Mouse (Mus musculus) embryonic facial prominence, embryonic 11.5 days (tissue): ENCODE data around the gene Spon1. TPM values are rescaled to one million over a fixed set of nuclear protein-coding genes. Genes with fewer than 3 reads are reported as not detected.

ENCODE experiments used
- ATAC-seq: fragments of 200-750 bp; cut with Nextera tagmentation; replicated peaks from 2 replicates; pipeline ENCODE4 v1.8.0; 2017; ENCODE audit warnings: low read depth; ENCODE audit not compliant: insufficient number of reproducible peaks, low FRiP score, low TSS enrichment
- DNase-seq: peaks from one replicate; pipeline ENCODE4 v3.0.0-alpha.2; 2015; ENCODE audit warnings: low spot score
- H3K27ac ChIP-seq: fragments of 300-500 bp; sonication (generic); replicated peaks from 2 replicates; pipeline ENCODE4 v1.5.1; 2014; ENCODE audit warnings: mild to moderate bottlenecking, low read depth, low read length, control low read depth
- H3K27me3 ChIP-seq: fragments of 300-500 bp; sonication (generic); 2 replicates; pipeline ENCODE4 v1.6.1; 2014; ENCODE audit warnings: mild to moderate bottlenecking, low read length, moderate library complexity, mixed read lengths; ENCODE audit not compliant: control insufficient read depth, insufficient read depth
- H3K36me3 ChIP-seq: fragments of 300-500 bp; sonication (generic); replicated peaks from 2 replicates; pipeline ENCODE4 v1.6.1; 2014; ENCODE audit warnings: low read depth, mild to moderate bottlenecking, low read length, moderate library complexity, mixed read lengths; ENCODE audit not compliant: control insufficient read depth, insufficient read depth
- H3K4me1 ChIP-seq: fragments of 300-500 bp; sonication (generic); 2 replicates; pipeline ENCODE4 v1.6.1; 2014; ENCODE audit warnings: low read length, mixed read lengths; ENCODE audit not compliant: control insufficient read depth, insufficient read depth
- H3K4me2 ChIP-seq: fragments of 300-500 bp; sonication (generic); 2 replicates; pipeline ENCODE4 v1.6.1; 2014; ENCODE audit warnings: low read depth, mild to moderate bottlenecking, control low read depth, low read length, moderate library complexity
- H3K4me3 ChIP-seq: fragments of 300-500 bp; sonication (generic); 2 replicates; pipeline ENCODE4 v1.5.1; 2014; ENCODE audit warnings: low read depth, low read length, control low read depth
- H3K9ac ChIP-seq: fragments of 300-500 bp; sonication (generic); replicated peaks from 2 replicates; pipeline ENCODE4 v1.6.1; 2014; ENCODE audit warnings: mild to moderate bottlenecking, control low read depth, low read length
- H3K9me3 ChIP-seq: fragments of 300-500 bp; sonication (generic); replicated peaks from 2 replicates; pipeline ENCODE4 v1.6.1; 2016; ENCODE audit warnings: mild to moderate bottlenecking, low read length, inconsistent platforms, mixed read lengths; ENCODE audit not compliant: control insufficient read depth
- WGBS: fragments of 180-500 bp; shearing (Covaris S2); extraction: QIAGEN DNeasy Blood & Tissue Kit; methylation state at CpG from one replicate; pipeline ENCODE4 v1.1.7; 2014; 5-methylcytosine and 5-hydroxymethylcytosine counted together
- polyA plus RNA-seq: library from polyadenylated mRNA; unstranded; fragments of >200 nt; fragmentation: Nextera tagmentation; extraction: Ambion mirVana; gene quantifications from 2 replicates; pipeline ENCODE4 v1.2.1, GENCODE M21; 2014

The Spon1 gene
- polyA plus RNA-seq, 1 experiment from 2014 or later: 25.1 TPM

GRCm38 (mm10) chr7:113815726-113816125 is 49.9 kb downstream of the Spon1 start:
- Histone ChIP-seq H3K9ac (no peak overlapping the region), H3K4me2 (no peak overlapping the region), H3K27ac (no peak overlapping the region), H3K9me3 (no peaks in the 10 kb centered on the region), H3K4me1 (no peaks in the 10 kb centered on the region), H3K36me3 (no peaks in the 10 kb centered on the region), H3K4me3 (no peak overlapping the region), H3K27me3 (no peaks in the 10 kb centered on the region)
- no peak for ATAC-seq
- no peak for DNase-seq
- 76% methylated on average over 5 of the region's 5 CpGs for WGBS

DNA sequence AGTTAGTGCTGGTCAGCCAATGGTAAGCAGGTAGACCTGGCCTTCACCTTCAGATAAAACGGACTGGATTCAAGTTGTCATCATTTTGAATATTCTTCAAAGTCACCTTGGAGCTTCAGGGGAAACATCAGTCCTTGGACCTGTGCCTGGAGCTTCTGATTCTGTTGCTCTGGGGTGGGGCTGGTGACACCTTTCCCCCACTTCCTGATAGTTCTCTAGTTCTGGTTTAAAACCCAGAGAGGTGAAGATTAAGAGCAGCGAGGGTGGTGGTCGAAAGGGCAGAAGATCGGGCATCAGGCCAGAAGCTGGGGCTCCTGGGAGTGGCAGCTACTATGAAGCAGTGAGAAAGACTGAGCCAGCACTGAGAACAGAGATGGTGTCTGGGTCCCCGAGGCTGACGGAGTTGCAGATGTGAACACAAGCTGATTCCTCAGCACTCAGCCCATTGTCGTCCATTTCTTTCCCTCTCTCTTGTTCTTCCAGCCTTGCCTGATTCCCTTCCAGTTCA is 51.1 kb downstream of the Spon1 start:
- H3K9ac ChIP-seq: no peak overlapping the region
- no peaks in the 10 kb centered on the region for H3K36me3 ChIP-seq
- no peaks in the 10 kb centered on the region for H3K27me3 ChIP-seq
- no peak overlapping the region for H3K27ac ChIP-seq
- ATAC-seq: no peak
- H3K4me1 ChIP-seq: no peaks in the 10 kb centered on the region
- DNase-seq: no peak
- H3K4me3 ChIP-seq: no peak overlapping the region
- H3K4me2 ChIP-seq: no peak overlapping the region
- H3K9me3 ChIP-seq: no peaks in the 10 kb centered on the region
- 82% methylated on average over 7 of the region's 7 CpGs for whole genome bisulfite sequencing

DNA sequence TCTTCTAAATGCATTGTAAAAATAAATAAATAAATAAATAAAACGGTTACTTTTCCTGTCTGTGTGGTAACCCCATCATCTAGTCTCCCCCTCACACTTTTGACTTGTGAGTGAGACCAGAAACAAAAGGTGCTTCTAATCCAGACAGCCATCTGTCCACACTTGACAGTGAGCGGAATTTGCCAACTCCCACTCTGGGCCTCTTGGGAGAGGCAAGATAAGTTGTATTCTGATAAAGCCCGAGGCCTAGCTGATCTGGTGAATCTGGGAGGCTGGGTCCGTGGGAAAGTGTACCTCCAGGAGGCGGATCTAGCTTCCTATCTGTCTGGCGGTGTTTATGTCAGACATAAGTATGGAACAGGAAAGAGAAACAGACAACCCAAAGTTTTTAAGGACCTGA is 52.3 kb downstream of the Spon1 start:
- Histone ChIP-seq H3K27me3 (no peaks in the 10 kb centered on the region), H3K4me2 (no peak overlapping the region), H3K27ac (no peak overlapping the region), H3K4me3 (no peak overlapping the region), H3K9ac (no peak overlapping the region), H3K9me3 (no peaks in the 10 kb centered on the region), H3K36me3 (no peaks in the 10 kb centered on the region), H3K4me1 (no peaks in the 10 kb centered on the region)
- 54% methylated on average over 6 of the region's 6 CpGs for WGBS
- ATAC-seq (no peak), DNase-seq (no peak)

DNA sequence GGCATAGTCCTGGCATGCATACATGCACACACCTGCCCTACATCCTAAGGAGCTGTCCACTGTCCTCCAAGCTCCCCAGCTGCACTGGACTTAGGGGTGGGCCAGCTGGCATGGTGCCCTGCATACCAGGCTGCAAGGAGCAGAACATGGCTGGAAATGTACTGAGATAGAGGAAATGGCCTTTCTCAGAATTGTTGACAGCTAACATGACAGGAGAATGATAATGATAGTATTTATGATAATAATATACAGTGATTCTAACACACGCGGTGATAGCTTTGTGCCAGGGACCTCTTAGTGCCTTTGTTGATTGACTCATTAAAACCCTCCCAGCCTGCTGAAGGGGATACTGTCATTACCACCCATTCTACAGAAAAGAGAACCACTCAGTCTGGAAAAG is 54.4 kb downstream of the Spon1 start:
- ATAC-seq: no peak
- WGBS: 80% methylated on average over 2 of the region's 2 CpGs
- H3K4me1 ChIP-seq: no peaks in the 10 kb centered on the region

DNA sequence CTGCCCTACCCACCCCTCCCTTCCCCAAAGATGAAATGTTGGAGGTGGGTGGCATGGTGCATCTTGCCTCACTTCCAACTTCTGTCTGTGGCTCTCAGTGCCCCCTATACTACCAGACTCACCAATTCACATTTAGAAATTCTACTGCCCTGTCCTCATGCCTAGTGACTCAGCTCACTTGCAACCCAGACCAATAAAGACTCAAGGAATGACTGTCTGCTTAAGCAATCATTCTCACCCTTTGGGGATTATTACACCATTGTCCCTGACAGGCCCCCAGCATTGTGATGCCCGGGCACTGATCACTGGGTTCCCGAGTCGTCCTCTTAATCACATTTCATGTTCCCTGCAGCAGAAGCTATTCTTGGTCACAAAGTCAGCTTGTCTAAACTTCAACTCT is 57.2 kb downstream of the Spon1 start:
- no peaks in the 10 kb centered on the region for H3K9me3 ChIP-seq
- DNase-seq: no peak
- 54% methylated on average over 3 of the region's 3 CpGs for WGBS
- ATAC-seq: no peak
- no peaks in the 10 kb centered on the region for H3K4me1 ChIP-seq
- no peak overlapping the region for H3K27ac ChIP-seq
- H3K27me3 ChIP-seq: no peaks in the 10 kb centered on the region
- no peaks in the 10 kb centered on the region for H3K36me3 ChIP-seq
- no peak overlapping the region for H3K4me3 ChIP-seq
- no peak overlapping the region for H3K9ac ChIP-seq
- no peak overlapping the region for H3K4me2 ChIP-seq

More for the DNA sequence above, 54.4 kb downstream of the Spon1 start:
- no peaks in the 10 kb centered on the region for H3K36me3 ChIP-seq
- H3K9me3 ChIP-seq: no peaks in the 10 kb centered on the region
- H3K27ac ChIP-seq: no peak overlapping the region
- no peaks in the 10 kb centered on the region for H3K27me3 ChIP-seq
- DNase-seq: no peak
- H3K9ac ChIP-seq: no peak overlapping the region
- H3K4me3 ChIP-seq: no peak overlapping the region
- no peak overlapping the region for H3K4me2 ChIP-seq

DNA sequence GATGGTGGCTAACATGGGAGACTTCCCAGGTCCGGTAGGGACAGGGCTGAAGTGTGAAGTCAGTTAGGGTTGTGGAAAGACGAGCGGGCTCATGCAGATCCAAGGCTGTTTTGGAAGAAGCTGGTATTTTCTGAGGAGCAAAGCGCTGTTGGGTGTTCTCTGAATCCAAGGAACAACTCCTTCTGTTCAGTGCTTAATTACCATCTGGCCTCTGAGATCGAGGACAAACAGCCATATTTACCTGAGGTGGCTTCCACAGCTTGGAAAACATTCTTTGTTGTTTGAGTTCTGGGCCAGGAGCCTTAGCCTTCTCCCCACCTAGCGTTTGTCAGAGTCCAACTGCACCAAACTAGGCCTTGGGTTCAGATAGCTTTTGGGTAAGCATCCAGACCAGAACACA is 58.9 kb downstream of the Spon1 start:
- no peaks in the 10 kb centered on the region for H3K27me3 ChIP-seq
- no peak for DNase-seq
- WGBS: 90% methylated on average over 6 of the region's 6 CpGs

DNA sequence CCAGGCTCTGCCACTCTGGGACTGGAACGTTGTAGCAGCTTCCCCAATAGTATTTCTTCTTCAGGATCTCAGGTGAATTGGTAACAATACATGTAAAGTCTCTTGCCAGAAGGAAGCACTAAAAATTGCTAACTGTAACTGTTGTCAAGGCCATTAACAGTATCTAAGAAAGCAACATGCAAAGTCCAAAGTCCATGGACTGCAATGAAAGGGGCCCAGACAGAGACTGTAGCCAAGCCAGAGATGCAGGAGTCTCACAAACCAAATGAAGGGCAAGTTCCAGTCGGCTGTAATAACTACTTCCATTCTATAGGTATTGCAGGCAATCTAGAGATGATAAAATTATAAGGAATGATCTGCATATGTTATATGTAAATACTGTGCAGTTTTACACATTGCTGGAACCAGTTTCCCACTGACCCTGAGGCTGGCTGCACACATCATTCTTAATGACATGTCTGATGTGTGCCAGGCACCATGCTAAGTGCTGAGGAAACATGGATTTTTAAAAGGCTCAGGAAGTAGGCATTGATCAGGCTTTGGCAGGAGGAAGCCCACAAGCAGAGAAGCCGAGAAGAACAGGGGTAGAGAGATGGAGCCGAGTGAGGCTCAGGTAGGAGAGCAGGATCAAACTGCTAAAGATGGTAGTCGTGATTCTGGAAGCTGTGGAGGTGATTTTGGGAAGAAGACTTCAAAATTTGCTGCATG is 59.9 kb downstream of the Spon1 start:
- Histone ChIP-seq H3K9ac (no peak overlapping the region), H3K4me3 (no peak overlapping the region), H3K27me3 (no peaks in the 10 kb centered on the region), H3K27ac (no peak overlapping the region), H3K9me3 (no peaks in the 10 kb centered on the region), H3K4me1 (no peaks in the 10 kb centered on the region), H3K36me3 (no peaks in the 10 kb centered on the region), H3K4me2 (no peak overlapping the region)
- WGBS: 52% methylated on average over 5 of the region's 5 CpGs
- no peak for ATAC-seq
- no peak for DNase-seq

More for the DNA sequence above, 58.9 kb downstream of the Spon1 start:
- H3K27ac ChIP-seq: no peak overlapping the region
- H3K9me3 ChIP-seq: no peaks in the 10 kb centered on the region
- no peaks in the 10 kb centered on the region for H3K36me3 ChIP-seq
- no peak overlapping the region for H3K9ac ChIP-seq
- H3K4me3 ChIP-seq: no peak overlapping the region
- H3K4me1 ChIP-seq: no peaks in the 10 kb centered on the region
- ATAC-seq: no peak
- H3K4me2 ChIP-seq: no peak overlapping the region

DNA sequence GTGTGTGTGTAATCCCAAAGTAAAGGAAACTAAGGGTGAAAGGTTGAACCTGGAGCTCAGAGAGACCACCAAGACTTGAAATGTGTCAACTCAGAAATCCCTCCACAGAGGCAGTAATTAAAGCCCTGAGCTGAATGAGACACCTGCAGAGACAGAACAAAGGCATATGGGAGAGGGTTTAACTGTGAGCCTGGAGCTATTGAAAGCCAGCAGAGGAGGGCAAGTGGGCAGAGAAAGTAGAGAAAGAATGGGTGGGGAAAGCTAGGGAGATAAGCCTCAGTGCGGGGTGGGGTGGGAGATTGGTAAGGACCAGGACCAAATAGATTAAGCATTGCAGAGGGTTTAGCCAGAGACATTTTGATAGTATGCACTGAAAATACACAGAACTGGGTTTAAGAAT is 60.7 kb downstream of the Spon1 start:
- no peak overlapping the region for H3K9ac ChIP-seq
- H3K4me1 ChIP-seq: no peaks in the 10 kb centered on the region
- H3K36me3 ChIP-seq: no peaks in the 10 kb centered on the region
- ATAC-seq (no peak), DNase-seq (peak; percentile 17)
- H3K9me3 ChIP-seq: no peaks in the 10 kb centered on the region
- no peak overlapping the region for H3K4me2 ChIP-seq
- no peak overlapping the region for H3K27ac ChIP-seq
- WGBS: 19% methylated on average over 1 of the region's 1 CpGs
- H3K4me3 ChIP-seq: no peak overlapping the region
- no peaks in the 10 kb centered on the region for H3K27me3 ChIP-seq
